Mouse (Mus musculus): ENCODE measurements around the gene Agbl4.
A peak's percentile ranks its signal among the peaks of the same experiment; 100 is the strongest.
"Not testable (repeated sequence)": the region's sequence is repeated elsewhere in the genome, so short reads cannot be mapped to it uniquely, and the experiment has no call there.

The Agbl4 gene

GRCm38 (mm10) chr4:110916565-110916964 lies 519.1 kb downstream of the Agbl4 start:
- no peak for DNase-seq (ENCODE audit: low read depth, low spot score)

- no peak for DNase-seq (ENCODE audit: low read depth, low spot score)
These were observed 523.6 kb downstream of the Agbl4 start for GRCm38 (mm10) chr4:110921013-110921412.

- no peak for DNase-seq (ENCODE audit: low read depth, low spot score)
These were observed 604.2 kb downstream of the Agbl4 start for GRCm38 (mm10) chr4:111001641-111002040.

GRCm38 (mm10) chr4:111004719-111005479 lies 607.4 kb downstream of the Agbl4 start:
- no peak for DNase-seq (ENCODE audit: low read depth, low spot score)

- no peak for DNase-seq (ENCODE audit: low read depth, low spot score)
These were observed 621.9 kb downstream of the Agbl4 start for GRCm38 (mm10) chr4:111019376-111019775.

GRCm38 (mm10) chr4:111067330-111067729 lies 669.9 kb downstream of the Agbl4 start:
- DNase-seq (ENCODE audit: low read depth, low spot score): no peak

GRCm38 (mm10) chr4:111073738-111074497 lies 676.5 kb downstream of the Agbl4 start:
- DNase-seq (ENCODE audit: low read depth, low spot score): no peak

- DNase-seq (ENCODE audit: low read depth, low spot score): no peak
These were observed 677.3 kb downstream of the Agbl4 start for GRCm38 (mm10) chr4:111074701-111075154.

- DNase-seq (ENCODE audit: low read depth, low spot score): no peak
These were observed 680.3 kb downstream of the Agbl4 start for GRCm38 (mm10) chr4:111077810-111078209.

GRCm38 (mm10) chr4:111085330-111085729 lies 687.9 kb downstream of the Agbl4 start:
- DNase-seq (ENCODE audit: low read depth, low spot score): no peak

- DNase-seq (ENCODE audit: low read depth, low spot score): no peak
These were observed 739.0 kb downstream of the Agbl4 start for GRCm38 (mm10) chr4:111136217-111137147.

GRCm38 (mm10) chr4:111147748-111148147 lies 750.3 kb downstream of the Agbl4 start:
- DNase-seq (ENCODE audit: low read depth, low spot score): no peak

- DNase-seq (ENCODE audit: low read depth, low spot score): peak; percentile 4
These were observed 758.4 kb downstream of the Agbl4 start for GRCm38 (mm10) chr4:111155859-111156258.

- peak; percentile 22 for DNase-seq (ENCODE audit: low read depth, low spot score)
These were observed 784.0 kb downstream of the Agbl4 start for GRCm38 (mm10) chr4:111181478-111181877.

- no peak for DNase-seq (ENCODE audit: low read depth, low spot score)
These were observed 802.6 kb downstream of the Agbl4 start for GRCm38 (mm10) chr4:111200100-111200499.

GRCm38 (mm10) chr4:111215191-111215762 lies 817.8 kb downstream of the Agbl4 start:
- no peak for DNase-seq (ENCODE audit: low read depth, low spot score)

GRCm38 (mm10) chr4:111219030-111219429 lies 821.6 kb downstream of the Agbl4 start:
- not testable (repeated sequence) for DNase-seq (ENCODE audit: low read depth, low spot score)

GRCm38 (mm10) chr4:111219543-111219942 lies 822.1 kb downstream of the Agbl4 start:
- not testable (repeated sequence) for DNase-seq (ENCODE audit: low read depth, low spot score)

- DNase-seq (ENCODE audit: low read depth, low spot score): no peak
These were observed 836.4 kb downstream of the Agbl4 start for GRCm38 (mm10) chr4:111233849-111234248.

GRCm38 (mm10) chr4:111251917-111252316 lies 854.5 kb downstream of the Agbl4 start:
- DNase-seq (ENCODE audit: low read depth, low spot score): no peak

GRCm38 (mm10) chr4:111255499-111255898 lies 858.0 kb downstream of the Agbl4 start:
- no peak for DNase-seq (ENCODE audit: low read depth, low spot score)

All from brain, embryonic 18.5 days (tissue).